7 mouse cellular contexts compared by ENCODE assay signal in the genomic region with DNA sequence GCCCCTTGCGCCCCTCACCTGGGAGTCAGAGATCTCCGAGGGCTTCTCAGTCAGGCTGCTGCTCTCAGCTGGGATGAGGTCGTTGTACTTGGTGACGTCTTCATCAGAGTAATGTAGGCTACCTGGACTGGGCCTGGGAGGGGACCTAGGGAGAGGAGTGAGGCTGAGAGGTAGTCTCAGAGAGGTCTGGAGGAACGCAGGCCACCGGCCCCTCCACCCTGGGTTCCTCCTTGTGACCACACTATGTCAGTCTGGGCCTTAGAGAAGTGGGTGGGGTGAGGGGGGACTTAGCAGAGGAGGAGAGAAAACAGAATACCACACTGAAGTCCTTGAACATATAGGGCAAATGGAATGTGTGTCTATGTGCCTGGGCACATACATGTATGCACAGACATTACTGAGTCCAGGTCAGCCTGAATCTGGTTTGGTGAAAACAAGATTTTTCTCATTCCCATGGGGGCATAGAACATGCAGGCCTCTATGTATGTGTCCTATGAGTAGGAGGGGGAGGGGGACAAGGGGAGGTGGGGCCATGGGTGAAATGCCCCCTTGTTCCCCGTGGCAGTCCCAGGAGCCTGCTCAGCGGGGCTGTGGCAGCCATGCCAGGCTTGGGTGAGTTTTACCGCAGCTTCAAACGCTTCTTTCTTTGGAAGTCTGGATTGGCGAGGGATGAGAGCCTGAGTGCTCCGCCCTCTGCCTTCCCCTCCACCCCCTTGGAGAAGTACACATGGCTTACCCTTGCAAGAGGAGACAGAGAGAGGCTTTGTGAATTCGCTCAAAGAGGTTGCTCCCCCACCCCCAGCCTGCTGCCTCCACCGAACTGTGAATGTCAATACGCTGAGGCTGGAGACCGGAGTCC. TPM values are rescaled to one million over a fixed set of nuclear protein-coding genes. Genes with fewer than 3 reads are reported as not detected.
DNase-seq lines count a peak whose midpoint lies in the region; ATAC-seq and TF ChIP-seq lines count a peak whose summit lies in the region.

No protein-coding gene starts in this region.

- no peak overlapping the region for H3K4me2 ChIP-seq in forebrain, postnatal 0 days (ENCODE audit: low read depth)
- H3K4me2 ChIP-seq in limb, embryonic 12.5 days: peak overlapping the region; percentile 15; the same call in 1 of the 2 replicates

- peak; percentile 91 for ATAC-seq in forebrain, postnatal 0 days
- 0 out of 2 replicates have a peak, but pooled peaks have one; percentile 18 for ATAC-seq in limb, embryonic 12.5 days (ENCODE audit: insufficient number of reproducible peaks, insufficient read depth, low FRiP score, low TSS enrichment, low read depth)
- ATAC-seq in erythroid progenitor cell, adult 5-6 weeks (replicated peaks; ENCODE audit: low FRiP score, poor library complexity, severe bottlenecking): no peak

- WGBS in forebrain, postnatal 0 days: 36% methylated on average over 16 of the region's 16 CpGs
- 48% methylated on average over 16 of the region's 16 CpGs for whole genome bisulfite sequencing in limb, embryonic 12.5 days

- peak overlapping the region; percentile 29; the same call in 1 of the 2 replicates for H3K27ac ChIP-seq in forebrain, postnatal 0 days (ENCODE audit: low read depth, low read length)
- H3K27ac ChIP-seq in limb, embryonic 12.5 days: peak overlapping the region; percentile 75

- no peaks in the 10 kb centered on the region for H3K27me3 ChIP-seq in forebrain, postnatal 0 days (ENCODE audit: insufficient read depth, low read length)
- no peaks in the 10 kb centered on the region for H3K27me3 ChIP-seq in limb, embryonic 12.5 days

- peaks cover 15% of the 10 kb centered on the region for H3K4me1 ChIP-seq in forebrain, postnatal 0 days (ENCODE audit: insufficient read depth)
- H3K4me1 ChIP-seq in limb, embryonic 12.5 days (replicated peaks): peaks cover 40% of the 10 kb centered on the region

- TF ChIP-seq CTCF in forebrain, postnatal 0 days (IDR thresholded peaks at IDR 0.05; ENCODE audit: low read depth): no peak

- no peak overlapping the region for H3K4me3 ChIP-seq in forebrain, postnatal 0 days (ENCODE audit: low read depth, low read length)
- no peak overlapping the region for H3K4me3 ChIP-seq in limb, embryonic 12.5 days (replicated peaks)

- no peak overlapping the region for H3K9ac ChIP-seq in forebrain, postnatal 0 days
- H3K9ac ChIP-seq in limb, embryonic 12.5 days (replicated peaks): no peak overlapping the region

- no peaks in the 10 kb centered on the region for H3K36me3 ChIP-seq in forebrain, postnatal 0 days (ENCODE audit: insufficient read depth)
- H3K36me3 ChIP-seq in limb, embryonic 12.5 days: no peaks in the 10 kb centered on the region

- peak; percentile 80 to 89 for DNase-seq in right cerebral cortex, postnatal 10 days (ENCODE audit: low spot score in 2 of 2)
- no peak for DNase-seq in right cerebral cortex, postnatal 4 days
- DNase-seq in forebrain, postnatal 0 days: no peak
- no peak for DNase-seq in heart, postnatal 4 days
- no peak for DNase-seq in cerebellum, adult 9-10 months

- H3K9me3 ChIP-seq in forebrain, postnatal 0 days (ENCODE audit: low read length): no peaks in the 10 kb centered on the region
- no peaks in the 10 kb centered on the region for H3K9me3 ChIP-seq in limb, embryonic 12.5 days

RNA-seq across cellular contexts. Expression of gene Cdc42ep4, which starts 39.9 kb away (rescaled TPM):
- total RNA-seq in forebrain, postnatal 0 days (2014; rRNA removed): 86.6 and 102 TPM in 2 replicates
- polyA plus RNA-seq in forebrain, postnatal 0 days (2015; fragmentation: Nextera tagmentation; extraction: Ambion mirVana): 75.4 and 81.0 TPM in 2 replicates
- 119 and 120 TPM in 2 replicates for polyA plus RNA-seq in limb, embryonic 12.5 days (2016; fragmentation: Nextera tagmentation; extraction: Ambion mirVana)
- 18.0 and 19.8 TPM in 2 replicates for total RNA-seq in erythroid progenitor cell, adult 5-6 weeks (2015; ENCODE audit: low replicate concordance)
- total RNA-seq in erythroid progenitor cell, adult 5-6 weeks (2017; ENCODE audit: low replicate concordance): 31.3 and 33.8 TPM in 2 replicates
- 10 to 100 TPM; 18.7 to 20.7 TPM for total RNA-seq in heart, postnatal 4 days (2021)

Comparison
In these comparisons a context has a peak if more than half of its experiments do, and no peak if none do; other contexts are left out.
1. DNase-seq: peak in right cerebral cortex, postnatal 10 days (2 of 2); none in right cerebral cortex, postnatal 4 days (single experiment), forebrain, postnatal 0 days (single experiment), heart, postnatal 4 days (single experiment) and cerebellum, adult 9-10 months (single experiment).